Mouse (Mus musculus): Measurements from ENCODE around the gene Kctd10.

Gene Kctd10

DNA sequence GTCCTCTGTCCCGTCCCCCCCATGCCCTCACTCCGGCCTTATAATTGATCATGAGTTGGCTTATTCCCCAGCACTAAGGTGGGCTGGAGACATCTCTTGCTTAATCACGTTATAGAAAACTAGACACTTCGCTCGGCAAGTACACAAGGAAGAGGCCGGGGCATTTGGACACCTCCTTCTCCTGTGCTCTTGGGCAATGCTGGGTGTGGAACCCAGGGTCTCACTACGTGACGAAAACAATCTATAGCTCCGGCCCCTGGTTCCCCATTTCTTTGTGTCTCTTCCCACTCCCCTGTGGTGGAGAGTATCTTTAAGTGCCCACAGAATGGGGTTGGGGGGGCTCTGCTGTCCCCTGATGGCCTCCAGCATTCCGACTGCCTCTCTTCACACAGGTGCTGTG, 33.3 kb downstream of the Kctd10 start:
- DNase-seq (ENCODE audit: low read depth, low spot score) = no peak

DNA sequence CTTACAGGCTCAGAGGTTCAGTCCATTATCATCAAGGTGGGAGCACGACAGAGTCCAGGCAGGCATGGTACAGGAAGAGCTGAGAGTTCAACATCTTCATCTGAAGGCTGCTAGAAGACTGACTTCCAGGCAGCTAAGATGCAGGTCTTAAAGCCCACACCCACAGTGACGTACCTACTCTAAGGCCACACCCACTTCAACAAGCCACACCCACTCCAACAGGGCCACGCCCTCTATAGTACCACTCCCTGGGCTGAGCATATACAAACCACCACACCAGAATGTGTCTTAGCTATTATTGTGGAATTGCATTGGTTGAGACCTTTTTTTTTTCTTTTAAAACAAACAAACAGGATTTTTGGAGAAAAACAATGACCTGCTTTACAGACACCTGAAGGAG, 34.8 kb downstream of the Kctd10 start:
- DNase-seq (ENCODE audit: low read depth, low spot score) = peak; percentile 35

DNA sequence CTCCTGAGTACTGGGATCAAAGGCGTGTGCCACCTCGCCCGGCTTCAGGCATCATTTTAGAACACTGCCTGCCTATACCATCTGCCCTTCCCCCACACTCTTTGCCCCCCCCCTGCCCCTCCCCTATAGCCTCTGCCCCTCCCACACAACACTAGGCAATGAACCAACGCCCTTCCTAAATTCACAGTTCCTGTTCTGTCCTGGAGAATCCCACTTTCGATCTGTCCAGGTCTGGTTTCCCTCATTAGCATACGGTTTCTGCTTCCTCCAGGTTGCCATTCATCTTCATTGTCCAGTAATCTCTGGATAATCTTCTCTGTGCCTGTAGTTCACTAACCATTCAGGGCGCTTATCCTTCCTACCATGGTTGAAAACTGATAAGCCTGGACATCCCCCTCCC, 36.7 kb downstream of the Kctd10 start:
- no peak for DNase-seq (ENCODE audit: low read depth, low spot score)

DNA sequence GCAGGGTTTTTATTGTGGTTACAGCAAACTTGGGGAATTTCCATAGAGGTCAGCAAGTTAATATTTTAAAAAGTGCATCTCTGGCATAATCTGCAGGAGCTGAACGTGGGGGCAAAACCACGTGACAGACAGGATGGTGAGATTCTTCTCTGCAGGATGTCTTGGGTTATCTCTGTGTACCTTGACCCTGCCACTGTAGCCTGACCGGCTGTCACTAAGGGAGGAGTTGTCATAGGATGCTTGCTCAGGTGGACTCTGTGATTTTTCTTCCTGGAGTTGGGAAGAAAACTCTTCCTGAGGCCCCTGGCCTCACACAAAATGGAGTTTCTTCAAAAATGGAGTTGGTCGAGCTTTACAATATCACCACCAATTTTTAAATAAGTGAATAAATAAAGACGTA, 37.3 kb downstream of the Kctd10 start:
- DNase-seq (ENCODE audit: low read depth, low spot score) = peak; percentile 15

DNA sequence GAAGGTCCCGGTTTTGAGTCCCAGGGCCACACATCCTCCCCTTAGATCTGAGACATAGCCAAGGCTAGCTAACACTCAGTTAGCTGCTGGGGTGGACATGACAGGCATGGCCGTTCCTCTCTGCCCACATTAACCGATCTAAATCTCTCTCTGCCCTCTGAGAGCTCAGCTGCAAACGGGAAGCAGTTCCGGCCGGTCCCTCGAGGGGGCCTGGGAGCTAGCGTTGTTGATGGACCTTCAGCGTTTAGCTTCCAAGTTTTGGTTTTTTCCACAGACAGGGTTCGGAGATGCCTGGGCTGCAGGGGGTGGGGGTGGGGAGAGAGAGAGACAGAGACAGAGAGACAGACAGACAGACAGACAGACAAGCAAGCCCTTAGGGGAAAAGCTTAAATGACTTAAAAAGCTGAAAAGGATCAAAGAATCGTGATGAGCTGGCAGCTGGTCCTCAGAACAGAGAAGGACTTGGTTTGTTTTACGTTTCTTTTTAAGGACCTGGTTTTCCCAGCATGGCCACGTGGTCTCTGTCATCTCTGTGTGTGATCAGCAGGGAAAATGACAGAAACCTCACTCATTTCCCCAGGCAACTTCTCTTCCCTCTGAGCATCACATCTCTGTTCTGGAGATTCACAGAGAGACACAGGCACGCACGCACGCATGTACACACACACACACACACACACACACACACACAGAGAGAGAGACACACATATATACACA, 56.4 kb downstream of the Kctd10 start:
- DNase-seq (ENCODE audit: low read depth, low spot score) = peak; percentile 60

DNA sequence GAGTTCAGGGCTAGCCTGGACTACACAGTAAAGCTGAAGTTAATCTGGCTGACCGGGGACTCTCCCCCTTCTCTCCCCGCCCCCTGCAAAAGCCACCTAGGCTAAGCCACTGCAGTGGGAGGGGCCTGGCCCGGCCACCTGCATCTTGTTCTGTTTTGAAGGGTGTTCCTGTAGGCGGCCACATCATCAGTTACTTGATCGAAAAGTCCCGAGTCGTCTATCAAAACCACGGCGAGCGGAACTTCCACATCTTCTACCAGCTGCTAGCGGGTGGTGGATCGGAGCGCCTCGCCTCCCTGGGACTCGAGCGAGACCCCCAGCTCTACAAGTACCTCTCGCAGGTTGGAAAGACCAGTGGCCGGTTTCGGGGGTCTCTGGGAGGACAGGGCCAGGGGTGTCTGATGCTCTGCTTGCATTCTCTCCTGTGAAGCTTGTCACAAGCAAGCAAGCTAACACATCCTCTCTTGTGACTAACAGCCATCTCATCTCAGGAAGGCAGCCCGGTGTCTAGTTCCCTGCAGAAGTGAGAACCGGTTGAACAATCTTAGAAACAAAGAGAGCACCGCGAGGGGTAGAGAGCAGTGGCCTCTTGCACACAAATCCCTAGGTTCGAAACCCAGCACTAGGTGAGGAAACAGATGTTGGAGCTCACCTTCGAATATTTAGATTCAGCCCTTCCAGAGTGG, 57.1 kb downstream of the Kctd10 start:
- DNase-seq (ENCODE audit: low read depth, low spot score) = peak; percentile 85
